Comparison of ENCODE assay signal across 19 mouse cellular contexts in genomic region chr4:140680731-140681397, GRCm38 (mm10). TPM values are rescaled to one million over a fixed set of nuclear protein-coding genes. Genes with fewer than 3 reads are reported as not detected.
DNase-seq lines count a peak whose midpoint lies in the region; ATAC-seq and TF ChIP-seq lines count a peak whose summit lies in the region.
"Had no signal": no experiment of that assay in that cellular context is flagged by ENCODE, and none has a peak within 500 bp of the region (broad histone marks: within the 10 kb centered on the region; RNA-seq: fewer than 3 reads in every experiment).

No protein-coding gene starts in this region.

- H3K9ac ChIP-seq in liver, embryonic 11.5 days (ENCODE audit: low read depth, low read length) = no peak overlapping the region
- no peak overlapping the region for H3K9ac ChIP-seq in CH12.LX (ENCODE audit: insufficient read depth, low read depth)
- no peak overlapping the region for H3K9ac ChIP-seq in liver, embryonic 14.5 days (replicated peaks)
- H3K9ac ChIP-seq: forebrain, embryonic 12.5 days; hindbrain, embryonic 13.5 days; lung, embryonic 15.5 days had no signal

- no peak for TF ChIP-seq RAD21 in CH12.LX (IDR thresholded peaks at IDR 0.05; ENCODE audit: low read depth, low read length)

- H3K9me3 ChIP-seq in liver, embryonic 11.5 days (ENCODE audit: control insufficient read depth, low read length) = no peaks in the 10 kb centered on the region
- H3K9me3 ChIP-seq in CH12.LX (replicated peaks; ENCODE audit: low read length) = no peaks in the 10 kb centered on the region
- no peaks in the 10 kb centered on the region for H3K9me3 ChIP-seq in liver, embryonic 14.5 days (ENCODE audit: control insufficient read depth, low read length)
- H3K9me3 ChIP-seq: forebrain, embryonic 12.5 days; hindbrain, embryonic 13.5 days; lung, embryonic 15.5 days had no signal

- TF ChIP-seq EP300 in CH12.LX (IDR thresholded peaks at IDR 0.05; ENCODE audit: low read length) = 0 out of 2 replicates have a peak, but pooled peaks have one; percentile 9
- no peak for TF ChIP-seq EP300 in liver, embryonic 14.5 days (IDR thresholded peaks at IDR 0.05; ENCODE audit: low read depth)

- peaks cover 20% of the 10 kb centered on the region for H3K4me1 ChIP-seq in liver, embryonic 11.5 days (replicated peaks; ENCODE audit: control insufficient read depth, insufficient read depth, low read length)
- H3K4me1 ChIP-seq in CH12.LX (ENCODE audit: control insufficient read depth in 1 of 2, insufficient read depth in 2 of 2) = peaks cover 18 to 45% of the 10 kb centered on the region in 2 experiments
- peaks cover 22 to 41% of the 10 kb centered on the region in 2 experiments for H3K4me1 ChIP-seq in liver, embryonic 14.5 days (replicated peaks; ENCODE audit: control insufficient read depth in 2 of 2, insufficient read depth in 2 of 2, low read length in 1 of 2)

- in situ Hi-C loops in CH12.LX (cut with MboI; ENCODE audit: low pct_ligation_motif_present, low pct_unique_long_range_greater_than_20kb, low sequenced_read_pairs) = no loop called here

- no peak for TF ChIP-seq POLR2A in CH12.LX (IDR thresholded peaks at IDR 0.05; ENCODE audit: low read depth, low read length)

- no peak for TF ChIP-seq CTCF in CH12.LX (conservative IDR thresholded peaks at IDR 0.05 in 1 of 2, IDR thresholded peaks at IDR 0.05 in 1 of 2; ENCODE audit: low read depth in 2 of 2, low read length in 2 of 2)
- no peak for TF ChIP-seq CTCF in liver, embryonic 14.5 days (IDR thresholded peaks at IDR 0.05; ENCODE audit: low read depth)

- H3K79me2 ChIP-seq in CH12.LX (replicated peaks; ENCODE audit: control insufficient read depth, extremely low read depth, insufficient read depth, poor library complexity, severe bottlenecking) = no peaks in the 10 kb centered on the region

- no peak for ATAC-seq in liver, embryonic 11.5 days (replicated peaks; ENCODE audit: low FRiP score)
- ATAC-seq in liver, embryonic 14.5 days (ENCODE audit: insufficient read depth) = no peak
- ATAC-seq: intestine, postnatal 0 days had no signal

- H3K27me3 ChIP-seq in liver, embryonic 11.5 days (replicated peaks; ENCODE audit: control insufficient read depth, insufficient read depth, low read length) = no peaks in the 10 kb centered on the region
- no peaks in the 10 kb centered on the region for H3K27me3 ChIP-seq in CH12.LX (replicated peaks)
- no peaks in the 10 kb centered on the region for H3K27me3 ChIP-seq in liver, embryonic 14.5 days (ENCODE audit: control insufficient read depth, insufficient read depth, low read length)
- H3K27me3 ChIP-seq: hindbrain, embryonic 13.5 days; lung, embryonic 15.5 days had no signal

- no peak overlapping the region for H3K4me2 ChIP-seq in liver, embryonic 11.5 days
- H3K4me2 ChIP-seq in CH12.LX (ENCODE audit: insufficient read depth, low read depth, poor library complexity, severe bottlenecking) = no peak overlapping the region
- H3K4me2 ChIP-seq in liver, embryonic 14.5 days (ENCODE audit: low read depth) = no peak overlapping the region
- H3K4me2 ChIP-seq: forebrain, embryonic 12.5 days; hindbrain, embryonic 13.5 days had no signal

- DNase-seq in liver, embryonic 11.5 days (ENCODE audit: low spot score) = no peak
- DNase-seq in liver (no peak), A20 (ENCODE audit: low read depth, low spot score) (peak; percentile 65), CH12.LX (ENCODE audit: extremely low read depth) (no peak)
- DNase-seq in liver, embryonic 14.5 days (ENCODE audit: low read depth in 3 of 3, low spot score in 3 of 3) = no peak
- no peak for DNase-seq in urinary bladder, postnatal 25 days (ENCODE audit: low spot score)
- no peak for DNase-seq in layer of hippocampus, postnatal 14 days (ENCODE audit: low spot score in 2 of 2)
- DNase-seq: adrenal gland, adult 8-10 months; cerebellum, adult 8-10 months; embryo, embryonic 11 days; layer of hippocampus, postnatal 36 days; left cerebral cortex, postnatal 4 days; right cerebral cortex, adult 18-20 months; spleen, adult 18-20 months; thymus, adult 18-20 months had no signal

- WGBS in liver, embryonic 11.5 days = 42% methylated on average over 8 of the region's 8 CpGs
- 37% methylated on average over 8 of the region's 8 CpGs for WGBS in liver, embryonic 14.5 days (ENCODE audit: insufficient replicate concordance)

- H3K36me3 ChIP-seq in liver, embryonic 11.5 days (ENCODE audit: control insufficient read depth, insufficient read depth, low read length) = no peaks in the 10 kb centered on the region
- H3K36me3 ChIP-seq in CH12.LX (replicated peaks in 1 of 2; ENCODE audit: control insufficient read depth in 1 of 2, insufficient read depth in 1 of 2, low read length in 1 of 2) = no peaks in the 10 kb centered on the region
- H3K36me3 ChIP-seq in liver, embryonic 14.5 days (replicated peaks; ENCODE audit: control insufficient read depth, insufficient read depth, low read depth) = no peaks in the 10 kb centered on the region
- H3K36me3 ChIP-seq: forebrain, embryonic 12.5 days; hindbrain, embryonic 13.5 days; lung, embryonic 15.5 days had no signal

- H3K27ac ChIP-seq in liver, embryonic 11.5 days (ENCODE audit: low read depth, low read length) = 0 out of 2 replicates have a peak overlapping the region, but pooled peaks have one; percentile 1
- H3K27ac ChIP-seq in CH12.LX (ENCODE audit: insufficient read depth, low read depth) = peak overlapping the region; percentile 32; the same call in 1 of the 2 replicates
- H3K27ac ChIP-seq in liver, embryonic 14.5 days = peak overlapping the region; percentile 52
- H3K27ac ChIP-seq: forebrain, embryonic 12.5 days; hindbrain, embryonic 13.5 days; lung, embryonic 15.5 days had no signal

- dilution Hi-C loops in CH12.LX (cut with MboI; ENCODE audit: extremely low pct_ligation_motif_present, extremely low pct_unique_long_range_greater_than_20kb, low sequenced_read_pairs) = no loop called here

- no peak overlapping the region for H3K4me3 ChIP-seq in liver, embryonic 11.5 days (ENCODE audit: low read depth, low read length)
- no peak overlapping the region for H3K4me3 ChIP-seq in CH12.LX (replicated peaks in 1 of 3; ENCODE audit: low read depth in 2 of 3, low read length in 2 of 3, poor library complexity in 1 of 3)
- H3K4me3 ChIP-seq in liver, embryonic 14.5 days (ENCODE audit: insufficient read depth in 1 of 2, low read depth in 2 of 2, low read length in 2 of 2) = no peak overlapping the region
- H3K4me3 ChIP-seq: forebrain, embryonic 12.5 days; hindbrain, embryonic 13.5 days; lung, embryonic 15.5 days had no signal

TF ChIP-seq in CH12.LX, 34 proteins besides CTCF, POLR2A, EP300 and RAD21:
- TF ChIP-seq ZKSCAN1 (IDR thresholded peaks at IDR 0.05; ENCODE audit: borderline replicate concordance, low read depth, low read length) (peak; percentile 64; the same call in 1 of the 2 replicates), TBP (conservative IDR thresholded peaks at IDR 0.05; ENCODE audit: low read depth, low read length) (no peak)

RNA-seq across cellular contexts. Expression of gene Arhgef10l, which starts 15.1 kb away (rescaled TPM):
- polyA plus RNA-seq in liver, embryonic 11.5 days (2014; fragmentation: Nextera tagmentation; extraction: Ambion mirVana) = 5.0 and 6.7 TPM in 2 replicates
- total RNA-seq in CH12.LX (2012; rRNA removed) (4.5 and 5.9 TPM in 2 replicates), CH12.LX (2014; rRNA removed) (9.7 and 10.2 TPM in 2 replicates)
- polyA plus RNA-seq in CH12.LX (2012; ENCODE audit: insufficient read length, low read depth) = 14.6 and 15.8 TPM in 2 replicates
- polyA plus RNA-seq in liver, embryonic 14.5 days (2012; rRNA removed) = 2.4 and 2.8 TPM in 2 replicates
- polyA plus RNA-seq in liver, embryonic 14.5 days (2014; fragmentation: Nextera tagmentation; extraction: Ambion mirVana) = 2.1 and 2.5 TPM in 2 replicates
- 10 to 100 TPM; 48.8 to 50.8 TPM for total RNA-seq in layer of hippocampus, postnatal 14 days (2021)

RNA-seq across cellular contexts. Expression of gene Rcc2, which starts 19.5 kb away (rescaled TPM):
- 66.7 and 74.5 TPM in 2 replicates for polyA plus RNA-seq in liver, embryonic 11.5 days (2014; fragmentation: Nextera tagmentation; extraction: Ambion mirVana)
- total RNA-seq in CH12.LX (2012; rRNA removed) (244 and 249 TPM in 2 replicates), CH12.LX (2014; rRNA removed) (187 TPM in 2 replicates)
- polyA plus RNA-seq in CH12.LX (2012; ENCODE audit: insufficient read length, low read depth) = 319 and 348 TPM in 2 replicates
- 44.0 and 50.3 TPM in 2 replicates for polyA plus RNA-seq in liver, embryonic 14.5 days (2012; rRNA removed)
- 16.5 and 27.6 TPM in 2 replicates for polyA plus RNA-seq in liver, embryonic 14.5 days (2014; fragmentation: Nextera tagmentation; extraction: Ambion mirVana)
- total RNA-seq in layer of hippocampus, postnatal 14 days (2021) = 10 to 100 TPM; 74.9 to 75.4 TPM

Comparison
In these comparisons a context has a peak if more than half of its experiments do, and no peak if none do; other contexts are left out.
1. H3K27ac ChIP-seq: peak in every context shown above with its lines; median percentile 52 in liver, embryonic 14.5 days; 32 in CH12.LX; 1 in liver, embryonic 11.5 days.